Mouse (Mus musculus) layer of hippocampus, postnatal 10 days (tissue): ENCODE results near the gene Glrx5. TPM values are rescaled to one million over a fixed set of nuclear protein-coding genes. Genes with fewer than 3 reads are reported as not detected.

Experiments used
- DNase-seq, 2 experiments: peaks; one replicate each; pipeline ENCODE4 v3.0.0; 2021; ENCODE audit warnings: low spot score in 2 of 2
- total RNA-seq, 2 experiments: library from RNA; stranded (reverse); gene quantifications; 2 replicates each; pipeline ENCODE4 v1.2.3; 2021

Glrx5 gene
- total RNA-seq, 2 experiments from 2014 or later = 62.2 to 76.7 TPM

DNA sequence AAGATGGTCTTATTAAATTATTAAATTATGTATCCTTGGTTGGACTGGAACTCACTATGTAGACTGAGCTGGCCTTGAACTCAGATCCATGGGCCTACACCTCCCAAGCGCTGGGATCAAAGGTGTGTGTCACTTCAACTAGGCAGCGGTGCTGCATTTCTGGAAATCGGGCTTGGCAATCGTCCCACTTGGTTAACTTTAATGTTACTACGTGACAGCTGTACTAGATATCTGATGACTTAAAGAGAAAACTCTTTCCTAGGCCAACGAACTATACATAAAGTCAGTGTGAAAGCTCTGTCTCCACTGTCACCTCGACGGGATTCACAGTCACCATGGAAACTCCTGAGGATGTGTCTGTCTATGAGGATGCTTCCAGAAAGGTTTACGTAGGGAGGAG is 2.6 kb upstream of the Glrx5 start:
- DNase-seq = no peak

DNA sequence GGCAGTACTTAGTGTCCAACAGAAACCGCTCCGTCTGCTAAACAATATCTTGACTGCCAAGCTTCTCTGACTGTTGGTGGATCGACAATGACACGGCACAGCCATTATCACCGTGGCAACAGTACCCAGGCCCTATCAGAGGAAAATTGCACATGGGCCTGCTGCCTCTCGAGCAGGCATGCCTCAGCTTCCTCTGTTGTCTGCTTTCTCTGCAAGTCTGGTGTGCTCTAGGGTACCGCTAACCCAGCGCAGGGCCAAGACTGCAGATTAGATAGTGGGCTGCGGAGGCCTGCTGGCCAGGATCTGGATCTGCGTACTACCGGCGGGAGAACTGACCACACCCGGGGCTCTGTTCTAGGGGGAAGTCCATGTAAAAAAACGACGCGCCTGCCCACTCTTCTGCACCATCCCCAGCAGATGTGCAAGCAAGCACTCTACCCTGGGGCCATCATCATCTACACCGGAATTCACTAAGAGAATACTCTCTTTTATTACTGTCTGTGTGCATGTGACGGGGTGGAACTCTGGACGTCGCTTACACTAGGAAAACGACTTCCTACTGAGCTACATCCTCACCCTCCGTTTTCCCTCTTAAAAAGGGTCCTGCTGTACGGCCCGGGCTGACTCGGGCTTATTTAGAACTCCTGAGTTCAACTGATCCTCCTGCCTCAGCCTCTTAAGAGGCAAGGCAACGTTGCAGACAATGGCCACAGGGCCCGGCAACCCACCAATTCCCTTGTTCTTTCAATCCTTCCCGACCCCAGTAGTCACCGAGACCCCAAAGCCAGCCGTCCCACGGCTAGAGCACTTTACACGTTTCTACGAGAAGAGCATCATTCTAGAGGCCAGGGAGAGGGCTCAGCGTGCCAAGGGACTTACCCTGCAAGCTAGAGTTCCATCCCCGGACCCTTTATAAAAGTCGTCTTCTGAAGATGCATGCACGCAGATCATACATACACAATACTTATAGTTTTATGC is 1.1 kb upstream of the Glrx5 start:
- peak; percentile 37 to 41 for DNase-seq

DNA sequence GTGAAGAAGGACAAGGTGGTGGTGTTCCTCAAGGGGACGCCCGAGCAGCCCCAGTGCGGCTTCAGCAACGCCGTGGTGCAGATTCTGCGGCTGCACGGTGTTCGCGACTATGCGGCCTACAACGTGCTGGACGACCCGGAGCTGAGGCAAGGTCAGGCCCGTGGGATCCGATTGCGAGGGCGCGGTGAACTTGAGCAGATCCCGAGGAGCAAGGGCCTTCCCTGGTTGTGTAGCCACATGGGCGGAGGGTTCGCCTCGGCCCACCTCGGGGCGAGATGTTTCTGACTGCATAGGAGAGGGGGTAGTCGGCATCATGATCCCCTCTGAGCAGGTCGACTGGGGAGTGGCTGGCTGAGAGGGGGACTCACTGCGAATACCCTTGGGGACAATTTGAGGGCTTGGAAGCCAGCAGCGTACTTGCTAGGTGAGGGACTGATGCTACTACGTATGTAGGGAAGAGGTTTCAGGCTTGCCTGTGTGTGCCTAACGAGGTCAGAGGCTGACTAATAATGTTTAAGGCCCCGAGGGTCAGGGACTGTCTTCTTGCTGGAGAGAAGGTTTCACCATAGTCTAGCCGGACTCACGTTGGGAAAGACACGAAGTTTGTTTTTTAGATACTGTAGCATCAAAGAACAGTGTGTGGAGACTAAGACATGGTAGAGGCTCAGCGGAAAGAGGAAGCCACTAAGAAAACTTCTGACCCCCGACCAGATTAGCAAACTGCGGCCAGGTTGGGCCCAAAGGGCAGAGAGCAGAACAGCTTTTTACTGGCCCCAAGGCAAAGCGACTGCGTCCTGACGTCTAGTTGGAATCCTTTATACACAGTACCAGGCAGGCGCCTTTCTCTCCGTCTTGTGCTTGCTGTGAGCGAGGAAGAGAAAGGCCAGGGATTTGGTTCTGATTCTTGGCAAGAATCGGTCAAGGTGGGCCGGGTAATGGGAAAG is 616 bp downstream of the Glrx5 start:
- no peak for DNase-seq

DNA sequence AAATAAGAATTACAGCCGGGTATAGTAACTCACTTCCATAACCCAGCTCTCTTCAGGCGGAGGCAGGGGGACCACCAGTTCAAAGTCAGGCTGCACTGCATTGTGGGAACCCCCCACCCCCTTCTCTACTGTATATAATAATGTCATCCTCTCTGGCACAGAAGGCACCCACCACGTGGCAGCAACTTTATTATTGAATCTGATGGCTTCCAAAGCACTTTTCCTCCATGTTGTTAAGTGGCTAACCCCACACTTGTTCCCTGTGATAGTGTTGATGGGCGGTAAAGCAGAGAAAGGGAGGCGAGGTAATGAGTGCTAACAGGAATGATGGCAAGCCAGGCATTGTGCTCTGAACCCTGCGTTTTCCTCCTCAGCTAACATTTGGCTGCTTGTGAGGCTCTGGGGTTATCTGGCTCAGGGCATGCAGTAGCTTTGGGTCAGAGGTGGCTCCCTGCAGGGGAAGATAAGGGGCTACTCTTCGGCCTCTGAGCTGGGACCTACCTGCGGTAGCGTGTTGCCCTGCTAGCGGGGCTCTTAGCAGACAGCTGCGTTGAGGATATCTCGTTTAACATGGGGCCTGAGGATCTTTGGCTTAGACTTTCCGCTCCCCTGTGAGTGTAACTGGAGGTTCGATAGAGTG is 1.8 kb downstream of the Glrx5 start:
- DNase-seq = no peak

DNA sequence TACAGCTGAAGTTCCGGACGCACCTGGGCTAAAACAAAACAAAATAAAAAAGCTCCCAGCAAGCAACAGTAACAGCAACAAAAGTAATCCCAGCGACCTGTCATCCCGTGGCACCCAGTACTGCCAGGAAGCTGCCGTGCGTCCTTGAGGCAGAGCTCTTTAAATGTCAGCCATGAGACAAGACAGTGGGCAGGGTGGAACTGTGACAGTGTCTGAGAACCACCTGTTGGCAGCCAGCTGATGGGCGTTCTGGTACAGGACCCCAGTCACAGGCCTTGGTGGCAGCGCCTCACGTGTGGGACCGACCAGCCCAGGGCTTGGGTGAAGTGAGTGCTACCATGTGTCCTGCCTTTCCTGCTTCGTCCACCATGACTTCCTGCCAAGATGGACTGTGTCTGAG is 5.7 kb downstream of the Glrx5 start:
- no peak for DNase-seq

DNA sequence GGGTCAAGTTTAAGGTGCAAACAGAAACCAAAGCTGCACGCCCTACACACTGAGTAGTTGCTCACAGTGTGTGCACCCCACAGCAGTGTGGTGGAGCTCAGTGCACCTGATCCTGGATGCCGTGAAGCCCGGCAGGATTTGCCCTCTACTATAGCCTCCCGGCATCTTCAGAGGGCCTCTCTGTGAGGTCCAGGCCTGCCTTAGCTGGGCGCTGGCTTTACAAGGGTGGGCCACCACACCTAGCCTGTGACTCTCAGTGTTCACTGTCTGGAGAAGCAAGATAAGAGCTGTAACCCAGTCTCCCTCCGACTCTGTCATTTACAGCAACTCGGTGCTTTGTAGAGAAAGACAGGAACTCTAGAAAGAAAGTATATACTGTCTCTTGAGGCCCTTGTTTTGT is 6.4 kb downstream of the Glrx5 start:
- no peak for DNase-seq

DNA sequence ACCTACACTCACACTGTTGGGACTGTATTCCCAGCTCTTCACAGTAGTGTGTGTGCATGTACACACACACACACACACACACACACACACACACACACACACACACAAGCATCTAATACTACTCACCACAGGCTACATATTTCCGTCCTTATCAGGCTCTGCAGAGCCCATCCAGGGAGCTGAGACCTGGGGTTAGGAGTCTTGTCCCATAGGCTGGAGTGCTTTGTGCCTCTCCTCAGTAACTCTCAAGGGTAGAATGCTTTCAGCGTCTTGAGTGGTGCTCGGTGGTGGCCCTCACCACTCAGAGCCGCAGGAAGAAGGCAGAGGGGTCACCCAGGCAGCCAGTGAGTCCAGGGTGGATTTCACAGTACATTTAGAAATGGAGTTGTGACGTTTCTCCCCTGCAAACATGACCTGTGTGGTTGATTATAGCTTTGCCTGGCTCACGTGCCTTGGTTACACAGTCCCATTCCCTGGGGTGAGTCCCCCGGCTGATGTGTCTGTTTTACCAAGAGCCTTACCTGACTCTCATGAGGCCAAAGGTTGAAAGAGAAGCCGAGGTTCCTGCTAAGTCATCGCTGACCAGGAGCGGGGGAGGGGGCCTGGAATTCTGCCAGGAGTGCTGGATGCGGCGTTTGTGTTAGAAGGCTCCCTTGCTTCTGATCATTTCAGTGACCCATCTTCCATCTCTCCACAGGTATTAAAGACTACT is 7.2 kb downstream of the Glrx5 start:
- DNase-seq = no peak

DNA sequence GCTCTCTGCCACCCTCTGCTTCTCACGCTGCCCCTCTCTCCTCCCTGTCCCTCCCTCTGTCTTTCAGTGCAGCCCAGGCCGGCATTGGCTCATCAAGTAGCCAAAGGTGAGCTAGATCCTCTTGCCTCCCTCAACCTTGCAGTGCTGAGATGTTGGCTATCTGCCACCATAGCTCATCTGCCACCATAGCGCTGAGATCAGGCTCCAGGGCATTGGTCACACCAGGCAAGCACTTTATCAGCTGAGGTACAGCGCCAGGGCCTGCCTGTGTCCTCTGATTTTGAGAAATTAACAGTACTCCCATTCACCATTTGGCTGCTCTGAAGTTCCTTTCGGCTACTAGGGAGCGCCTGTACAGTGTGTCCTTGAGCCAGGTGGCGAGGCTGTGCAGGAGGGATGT is 8.5 kb downstream of the Glrx5 start:
- DNase-seq = no peak

DNA sequence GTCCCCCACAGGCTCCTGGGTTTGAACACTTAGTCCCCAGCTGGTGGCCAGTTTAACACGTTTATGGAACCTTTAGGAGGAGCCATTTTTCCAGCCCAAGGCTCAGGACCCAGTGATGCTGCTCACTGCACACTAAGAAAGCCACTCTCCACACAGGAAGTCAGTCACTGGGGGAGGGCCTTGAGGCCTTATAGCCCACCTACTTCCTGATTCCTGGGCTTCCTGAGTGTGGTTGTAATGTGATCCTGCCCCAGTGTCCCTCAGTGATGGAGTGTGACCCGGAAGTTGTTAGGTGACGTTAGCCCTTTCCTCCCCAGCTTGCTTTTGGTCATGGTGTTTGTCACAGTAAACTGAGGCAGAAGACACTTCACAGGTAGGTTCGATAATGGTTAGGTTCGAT is 10.6 kb downstream of the Glrx5 start:
- DNase-seq = no peak

DNA sequence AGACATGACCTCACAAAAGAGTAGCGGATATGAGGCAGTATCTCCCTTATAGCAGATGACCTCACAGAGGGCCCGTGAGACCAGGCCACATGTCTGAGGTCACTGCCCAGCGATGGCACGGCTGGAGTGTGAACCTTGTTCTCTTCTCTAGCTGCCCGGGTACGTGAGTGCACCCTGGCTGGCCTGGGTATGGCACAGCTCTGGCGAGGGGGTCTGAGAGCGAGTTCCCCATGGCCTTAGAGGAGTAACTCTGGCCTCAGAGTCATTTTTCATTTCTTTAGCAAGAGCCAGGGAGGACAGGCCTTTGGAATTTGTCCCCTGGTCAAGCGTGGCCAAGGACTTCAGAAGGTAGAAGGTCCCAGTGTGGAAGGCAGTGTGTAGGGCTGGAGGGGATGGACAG is 12.3 kb downstream of the Glrx5 start:
- DNase-seq = no peak

DNA sequence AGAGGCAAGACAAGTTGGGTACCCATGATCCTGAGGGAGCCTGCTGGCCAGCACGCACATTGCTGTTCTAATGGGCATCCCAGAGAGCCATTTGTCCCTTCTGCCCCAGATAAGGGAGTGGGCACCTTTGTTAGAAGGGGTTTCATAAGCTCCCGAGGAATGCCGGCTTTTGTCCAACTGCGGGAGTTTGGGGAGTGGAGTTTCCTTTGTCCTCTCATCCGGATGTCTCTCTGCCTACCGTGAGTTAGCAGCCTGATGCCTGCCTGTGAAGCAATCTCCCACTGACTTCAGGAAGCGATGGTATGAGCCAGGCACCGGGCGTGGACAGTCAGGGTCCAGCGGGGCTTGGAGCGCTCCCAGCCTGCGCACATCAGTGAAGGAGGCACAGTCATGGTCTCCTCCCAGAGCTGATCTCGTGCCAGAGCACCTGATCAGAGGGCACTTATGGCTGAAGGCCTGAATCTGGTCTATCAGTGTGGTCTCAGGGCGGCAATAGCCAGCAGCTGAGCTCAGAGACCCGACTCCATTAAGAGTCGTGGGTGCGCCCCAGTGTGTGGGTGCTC is 15.9 kb downstream of the Glrx5 start:
- no peak for DNase-seq

DNA sequence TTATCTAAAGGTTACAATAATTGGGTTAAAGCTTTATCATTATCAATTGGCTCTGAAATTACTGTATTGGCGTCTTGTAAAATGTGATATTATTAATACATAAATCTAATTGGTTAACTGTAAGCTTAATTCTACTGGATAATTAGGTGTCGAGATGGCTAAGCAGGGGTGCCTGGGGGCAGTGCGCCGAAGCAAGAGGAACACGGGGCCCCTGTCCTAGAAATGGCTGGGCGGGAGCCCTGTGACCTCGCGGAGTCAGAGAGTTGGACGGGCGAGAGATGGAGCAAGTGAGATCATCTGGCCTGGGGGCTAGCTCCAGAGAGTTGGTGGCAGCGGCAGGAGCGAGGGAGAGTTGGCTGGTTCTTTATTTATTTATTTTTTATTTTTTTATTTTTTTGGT is 17.3 kb downstream of the Glrx5 start:
- DNase-seq = no peak

DNA sequence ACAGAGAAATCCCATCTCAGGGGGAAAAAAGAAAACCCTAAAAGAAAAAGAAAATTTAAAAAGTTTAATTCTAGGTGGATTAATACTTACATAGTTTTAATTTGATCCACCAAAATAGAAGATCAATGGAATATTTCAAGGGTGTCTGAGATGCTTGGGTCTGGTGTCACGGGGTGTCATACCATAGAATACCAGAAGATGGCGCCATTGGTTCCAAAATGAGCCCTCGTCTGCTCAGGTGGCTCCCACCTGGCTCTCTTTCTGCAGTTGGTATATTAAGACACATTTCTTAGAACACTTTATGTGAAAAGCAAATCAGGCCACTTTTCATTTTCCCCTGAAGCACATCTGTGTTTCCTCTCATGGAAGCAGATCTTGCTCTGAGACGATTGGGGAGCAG is 18.4 kb downstream of the Glrx5 start:
- peak; percentile 71 to 73 for DNase-seq

DNA sequence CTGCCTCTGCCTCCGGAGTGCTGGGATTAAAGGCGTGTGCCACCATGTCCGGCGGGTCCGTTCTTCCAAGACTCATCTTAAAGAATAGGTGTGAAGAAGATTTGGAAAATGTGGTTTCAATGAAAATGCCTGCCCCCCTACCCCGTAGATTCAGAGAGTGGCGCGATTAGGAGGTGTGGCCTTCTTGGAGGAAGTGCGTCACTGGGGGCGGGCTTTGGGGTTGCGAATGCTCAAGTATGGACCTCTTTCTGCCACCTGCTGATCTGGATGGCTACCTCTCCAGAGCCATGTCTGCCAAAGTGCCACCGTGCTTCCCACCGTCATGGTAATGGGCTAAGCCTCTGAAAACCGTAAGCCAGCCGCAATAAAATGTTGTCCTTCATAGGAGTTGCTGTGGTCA is 21.6 kb downstream of the Glrx5 start:
- no peak for DNase-seq

DNA sequence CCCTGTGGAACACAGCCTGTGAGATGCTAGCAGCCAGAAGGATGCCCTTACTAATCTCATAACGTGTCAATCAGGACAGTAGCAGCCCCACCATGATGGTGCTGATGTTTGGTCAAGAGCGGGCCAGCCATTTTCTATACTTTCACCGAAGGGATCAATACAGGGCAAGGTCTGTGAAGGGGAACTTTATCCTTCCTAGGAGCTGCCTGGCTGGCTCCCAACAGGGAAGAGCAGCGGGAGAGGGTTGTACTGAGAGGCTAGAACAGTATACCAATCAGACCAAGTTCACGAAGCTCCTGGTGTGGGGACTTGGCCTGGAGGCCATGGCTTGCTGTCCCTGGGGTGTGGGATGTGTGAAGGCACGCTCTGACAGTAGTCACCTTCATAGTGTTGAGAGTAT is 22.8 kb downstream of the Glrx5 start:
- DNase-seq = no peak

DNA sequence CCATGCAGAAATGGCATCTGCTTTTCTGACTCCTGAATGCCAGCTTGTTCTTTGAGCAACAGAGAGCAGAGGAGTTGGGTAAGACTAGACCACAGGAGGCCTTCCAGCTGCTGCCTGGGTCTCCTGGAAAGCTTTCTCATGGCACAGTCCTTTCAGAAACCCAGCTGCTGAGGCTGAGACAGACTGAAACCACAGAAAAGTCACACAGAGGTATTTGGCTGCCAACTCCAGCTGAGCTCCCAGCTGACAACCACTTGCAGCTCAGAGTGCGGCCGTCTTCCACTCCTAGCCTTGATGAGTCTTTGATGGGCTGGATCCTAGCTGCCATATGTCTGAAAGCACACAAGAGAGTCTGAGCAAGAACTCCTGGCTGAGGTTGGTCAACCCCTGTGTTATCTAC is 27.5 kb downstream of the Glrx5 start:
- DNase-seq = no peak

DNA sequence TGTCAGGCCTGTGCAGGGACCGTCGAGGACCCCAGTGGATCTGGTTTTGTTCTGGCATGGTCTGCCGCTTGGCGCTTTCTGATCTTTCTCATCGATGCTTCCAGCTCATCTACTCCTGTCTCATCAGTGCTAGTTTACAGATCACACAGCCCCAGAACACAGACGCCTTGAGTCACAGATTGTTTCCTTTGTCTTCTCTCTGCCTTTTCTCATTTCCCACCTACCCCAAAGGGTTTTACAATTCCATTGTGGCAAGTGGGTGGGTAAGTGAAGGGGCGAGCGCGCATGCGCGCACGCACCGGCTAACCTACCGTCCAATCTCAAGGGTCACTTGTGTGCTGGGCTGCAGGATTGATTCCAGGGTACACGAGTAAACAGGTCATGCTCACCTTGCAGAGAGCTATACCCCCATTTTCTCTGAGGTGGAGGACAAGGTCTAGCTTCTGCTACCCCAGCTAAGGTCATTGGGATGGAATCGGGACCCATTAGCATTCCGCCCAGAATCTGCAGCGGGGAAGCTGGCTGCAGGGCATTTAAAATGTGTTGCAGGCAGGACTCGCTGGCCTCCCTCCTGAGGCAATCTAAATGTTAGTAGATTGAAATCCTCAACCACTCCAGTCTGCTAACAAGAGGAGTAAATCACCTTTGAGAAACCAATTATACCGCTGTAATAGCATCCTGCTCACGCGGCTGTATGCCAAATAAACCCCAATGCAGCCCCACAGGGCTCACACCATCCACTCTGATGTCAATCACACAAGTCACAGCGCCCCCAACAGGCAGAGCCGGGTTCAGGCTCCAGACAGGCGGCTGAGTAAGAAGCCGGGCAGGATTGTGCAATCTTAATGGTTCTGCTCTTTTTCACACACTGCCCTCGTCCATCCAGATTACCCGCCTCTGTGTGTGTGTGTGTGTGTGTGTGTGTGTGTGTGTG is 31.0 kb downstream of the Glrx5 start:
- peak; percentile 27 to 32 for DNase-seq

DNA sequence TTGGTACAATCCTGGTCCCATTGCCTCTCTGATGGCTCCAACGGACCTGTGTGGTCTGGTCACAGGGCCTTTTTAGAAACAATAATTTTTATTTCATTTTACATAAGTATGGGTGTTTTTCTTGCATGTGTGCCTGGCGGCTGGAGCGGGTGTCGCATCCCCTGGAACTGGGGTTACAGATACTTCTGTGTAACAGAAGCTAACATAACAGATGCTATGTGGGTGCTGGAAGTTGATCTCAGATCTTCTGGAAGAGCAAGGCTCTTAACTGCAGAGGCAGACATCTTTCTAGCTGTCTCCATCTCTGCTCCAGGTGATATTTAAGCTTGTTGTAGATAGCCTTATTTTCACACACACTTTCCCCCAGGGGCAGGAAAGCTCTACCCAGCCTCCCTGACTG is 31.7 kb downstream of the Glrx5 start:
- DNase-seq = no peak

DNA sequence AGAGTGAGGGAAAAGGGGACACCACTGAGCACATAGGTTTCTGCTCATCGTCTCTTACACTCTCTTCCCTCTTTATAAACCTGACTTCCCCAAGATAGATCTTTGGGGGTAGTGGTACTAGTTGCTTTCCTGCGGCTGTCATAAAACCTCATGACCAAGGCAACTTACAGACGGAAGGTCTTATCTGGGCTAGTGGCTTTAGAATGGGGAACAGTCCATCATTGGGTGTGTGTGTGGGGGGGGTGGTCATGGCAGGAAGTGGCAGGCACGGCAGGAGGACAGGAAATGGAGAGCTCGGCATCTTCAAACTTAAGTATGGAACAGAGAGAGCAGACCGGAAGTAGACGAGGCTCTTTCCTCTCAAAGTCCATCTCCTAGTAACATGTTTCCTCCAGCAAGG is 32.6 kb downstream of the Glrx5 start:
- no peak for DNase-seq

DNA sequence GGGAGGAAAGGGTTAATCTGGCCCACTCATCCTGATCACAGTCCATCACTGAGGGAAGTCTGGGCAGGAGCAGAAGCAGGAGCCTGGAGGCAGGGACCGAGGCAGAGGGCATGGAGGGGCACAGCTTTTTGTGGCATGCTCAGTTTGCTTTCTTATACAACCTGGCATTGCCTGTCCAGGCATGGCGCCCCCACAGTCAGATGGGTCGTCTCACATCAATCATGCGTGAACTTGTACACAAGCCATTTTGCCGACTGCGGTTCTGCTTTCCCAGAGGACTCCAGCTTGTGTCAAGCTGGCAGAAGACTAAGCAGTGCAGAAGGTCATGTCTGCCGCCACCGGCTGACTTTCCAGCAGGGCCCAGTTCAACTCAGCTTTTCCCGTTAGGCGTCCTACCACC is 34.0 kb downstream of the Glrx5 start:
- no peak for DNase-seq
